Mouse (Mus musculus): ENCODE results near the gene Ccndbp1.
"Not testable (repeated sequence)": the region's sequence is repeated elsewhere in the genome, so short reads cannot be mapped to it uniquely, and the experiment has no call there.

Ccndbp1 gene

DNA sequence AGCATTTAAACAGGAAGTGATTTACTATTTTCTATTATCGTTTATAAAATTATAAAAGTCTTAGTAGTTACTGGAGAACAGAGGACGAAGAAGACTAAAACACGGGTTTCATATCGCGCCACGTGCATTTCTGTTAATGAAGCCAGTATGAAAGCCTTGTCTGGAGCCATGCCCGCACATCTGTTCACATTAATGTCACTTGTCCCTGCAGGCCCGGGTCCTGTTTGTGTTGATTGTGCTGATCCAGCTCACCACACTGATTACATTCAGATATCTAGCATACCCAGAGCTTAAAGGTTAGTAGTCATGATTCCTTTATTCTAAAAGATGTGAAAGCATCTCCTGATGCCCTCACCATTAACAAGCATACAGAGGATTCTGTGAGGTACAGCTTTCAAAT lies 9.3 kb upstream of the Ccndbp1 start:
- no peak for DNase-seq (ENCODE audit: low spot score in 2 of 2)

DNA sequence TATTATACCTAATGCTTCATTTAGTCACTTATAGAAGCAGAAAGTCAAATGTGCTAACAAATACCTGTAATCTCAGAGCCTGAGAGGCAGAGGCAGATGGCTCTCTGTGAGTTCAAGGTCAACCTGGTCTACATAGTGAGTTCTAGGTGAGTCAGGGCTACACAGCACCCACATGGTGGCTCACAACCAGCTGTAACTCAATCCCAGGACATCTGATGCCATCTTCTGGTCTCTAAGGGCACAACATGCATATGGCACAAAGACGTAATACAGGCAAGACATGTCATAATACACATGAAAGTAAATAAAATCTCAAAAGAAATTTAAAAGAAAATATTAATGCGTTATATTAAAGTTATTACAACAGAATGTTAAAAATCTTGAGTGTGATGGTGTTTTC lies 4.6 kb upstream of the Ccndbp1 start:
- DNase-seq (ENCODE audit: low spot score in 2 of 2): no peak

DNA sequence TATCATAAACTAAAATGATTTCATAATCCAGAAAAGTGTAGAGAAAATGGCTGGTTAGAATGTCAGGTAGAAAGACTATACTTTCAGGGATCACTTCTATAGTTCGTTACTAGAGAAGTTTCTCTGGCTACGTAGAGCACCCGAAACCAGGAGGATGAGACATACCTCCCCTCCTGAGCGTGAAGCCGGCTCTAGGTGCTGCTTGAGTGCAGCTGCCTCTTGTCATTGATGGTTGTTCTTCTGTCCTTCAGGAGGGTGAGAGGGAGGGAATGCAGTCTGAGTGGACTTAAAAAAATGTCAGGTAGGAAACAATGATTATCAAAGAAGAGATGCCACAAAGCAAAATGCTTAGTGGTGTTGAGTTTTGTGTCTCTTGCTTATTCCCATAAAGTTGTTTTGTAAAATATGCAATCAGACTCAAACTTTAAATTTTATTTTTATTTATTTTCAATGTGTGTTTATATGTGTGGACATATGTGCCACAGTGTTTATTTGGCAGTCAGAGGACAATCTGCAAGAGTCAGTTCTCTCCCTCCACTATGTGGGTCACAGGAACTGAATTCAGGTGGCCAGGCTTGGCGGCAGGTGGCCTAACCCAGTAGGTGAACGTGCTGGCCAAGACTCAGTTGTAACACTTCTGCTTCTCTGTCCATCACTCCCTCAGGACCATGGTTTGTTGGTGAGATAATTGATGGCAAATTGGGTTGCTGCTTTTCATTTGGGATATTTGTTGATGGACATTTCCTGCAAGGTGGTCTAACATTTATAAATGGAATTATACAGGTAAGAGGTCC lies 4.0 kb upstream of the Ccndbp1 start:
- no peak for DNase-seq (ENCODE audit: low spot score in 2 of 2)

DNA sequence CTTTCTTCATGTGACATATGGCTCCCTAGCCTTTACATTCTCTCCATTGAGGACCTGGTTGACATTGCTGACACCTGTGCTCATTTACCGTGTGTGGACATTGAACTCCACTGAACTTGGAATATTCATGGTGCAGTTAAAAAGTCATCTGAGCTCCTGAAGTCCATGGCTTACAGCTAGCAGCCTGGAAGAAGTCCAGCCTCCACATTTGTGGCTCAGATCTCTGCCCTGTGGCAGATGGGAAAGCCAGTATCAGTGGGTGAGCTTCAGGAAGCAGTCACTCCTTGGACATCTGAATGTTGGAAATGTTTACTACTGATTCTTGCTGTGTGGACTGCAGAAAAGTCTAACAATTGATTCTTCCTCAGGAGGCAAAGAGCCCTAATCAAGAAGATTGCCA lies 1.2 kb upstream of the Ccndbp1 start:
- no peak for DNase-seq (ENCODE audit: low spot score in 2 of 2)

DNA sequence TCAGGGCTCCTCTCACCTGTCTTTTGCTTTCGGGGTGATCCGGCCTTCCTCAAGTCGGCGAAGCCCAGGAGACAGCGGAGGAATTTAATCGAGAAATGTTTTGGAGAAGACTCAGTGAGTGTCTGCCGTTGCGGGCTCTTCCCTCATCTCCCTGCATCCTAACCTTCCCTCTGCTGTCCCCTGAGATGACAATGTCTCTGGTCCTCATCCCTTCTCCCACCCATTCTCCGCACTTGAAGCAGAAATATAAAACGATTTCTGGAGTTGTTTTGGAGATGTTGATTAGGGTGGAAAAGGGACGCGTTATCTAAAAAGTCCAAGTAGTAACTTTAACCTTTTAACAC lies 433 bp downstream of the Ccndbp1 start:
- no peak for DNase-seq (ENCODE audit: low spot score in 2 of 2)

DNA sequence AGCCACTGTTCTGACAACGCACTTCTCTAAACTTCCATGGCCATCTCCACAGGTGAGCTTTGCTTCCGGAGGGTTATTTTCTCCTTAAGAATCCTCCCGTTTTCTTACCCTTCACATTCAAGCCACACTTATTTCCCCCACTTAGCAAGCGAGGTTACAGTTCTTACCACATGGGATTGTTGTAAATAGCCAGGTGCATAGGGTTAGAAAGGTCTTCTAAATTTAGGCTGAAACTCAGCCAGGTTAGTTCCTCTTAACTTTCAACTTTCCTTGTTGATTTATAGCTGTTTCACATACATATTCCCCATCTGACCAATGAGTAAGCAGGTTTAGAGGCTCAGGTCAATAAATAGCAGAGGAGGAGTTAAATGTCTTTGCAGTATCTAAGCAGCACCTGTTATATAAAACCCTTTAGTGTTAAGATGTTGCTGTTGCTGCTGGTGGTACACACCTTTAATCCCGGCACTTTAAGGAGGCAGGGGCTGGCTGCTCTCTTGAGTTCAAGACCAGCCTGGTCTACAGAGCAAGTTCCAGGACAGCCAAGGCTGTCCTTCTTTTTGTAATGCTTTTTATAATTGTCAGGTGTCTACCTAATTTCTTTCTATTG lies 971 bp downstream of the Ccndbp1 start:
- DNase-seq (ENCODE audit: low spot score in 2 of 2): no peak

DNA sequence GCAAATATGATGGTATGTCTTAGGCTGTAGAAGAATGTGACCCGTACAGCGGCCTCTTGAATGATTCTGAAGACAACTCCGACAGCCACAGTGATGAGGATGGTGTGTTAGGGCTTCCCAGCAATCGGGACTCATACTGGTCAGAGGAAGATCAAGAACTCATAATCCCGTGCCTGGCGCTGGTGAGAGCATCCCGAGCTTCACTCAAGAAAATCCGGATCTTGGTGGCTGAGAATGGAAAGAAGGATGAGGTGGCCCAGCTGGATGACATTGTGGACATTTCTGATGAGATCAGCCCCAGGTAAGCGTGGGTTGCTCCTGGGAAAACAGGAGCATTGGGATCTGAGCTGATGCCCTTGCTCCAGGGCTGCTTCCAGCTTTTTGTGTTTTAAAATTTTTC lies 4.5 kb downstream of the Ccndbp1 start:
- no peak for DNase-seq (ENCODE audit: low spot score in 2 of 2)

GRCm38 (mm10) chr2:121015507-121015906 lies 7.3 kb downstream of the Ccndbp1 start:
- DNase-seq (ENCODE audit: low spot score in 2 of 2): no peak

DNA sequence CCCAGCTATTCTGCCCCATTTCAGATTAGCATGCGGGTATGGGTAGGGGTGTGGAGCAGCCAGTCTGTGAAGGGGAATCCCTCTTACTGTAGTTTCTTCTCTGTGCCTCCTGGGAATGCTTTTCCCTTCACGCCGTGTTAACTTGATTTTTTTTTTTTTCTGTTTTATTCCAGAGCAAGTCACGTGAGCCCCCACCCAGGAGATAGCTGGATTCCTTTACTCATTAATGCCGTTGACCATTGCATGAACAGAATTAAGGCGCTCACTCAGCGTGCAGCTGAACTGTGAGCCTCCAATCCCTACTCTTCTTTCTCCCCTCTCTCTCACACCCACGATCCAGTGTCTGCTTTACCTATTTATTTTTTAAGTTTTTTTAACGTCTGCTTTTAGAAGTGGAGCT lies 8.0 kb downstream of the Ccndbp1 start:
- DNase-seq (ENCODE audit: low spot score in 2 of 2): no peak

DNA sequence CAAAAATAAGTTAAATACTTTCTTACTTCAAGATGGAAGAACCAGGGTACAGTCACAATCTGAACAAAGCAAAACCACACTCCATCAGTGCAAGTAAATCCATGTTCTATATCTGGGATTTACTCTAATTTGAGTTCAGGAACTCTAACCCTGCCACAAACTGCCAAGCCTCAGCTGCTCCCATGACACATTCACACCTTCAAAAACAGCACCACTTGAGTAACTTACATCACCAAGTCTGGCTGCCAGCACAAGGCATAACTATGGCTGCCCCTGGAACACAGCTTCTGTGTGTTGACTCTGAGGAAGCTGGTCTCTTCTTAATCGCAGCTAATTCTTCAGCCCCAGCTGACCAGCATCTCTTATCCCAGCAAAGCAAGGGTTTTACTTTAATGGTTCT lies 8.9 kb downstream of the Ccndbp1 start:
- DNase-seq (ENCODE audit: low spot score in 2 of 2): no peak

GRCm38 (mm10) chr2:121022918-121023317 lies 14.7 kb downstream of the Ccndbp1 start:
- no peak for DNase-seq (ENCODE audit: low spot score in 2 of 2)

DNA sequence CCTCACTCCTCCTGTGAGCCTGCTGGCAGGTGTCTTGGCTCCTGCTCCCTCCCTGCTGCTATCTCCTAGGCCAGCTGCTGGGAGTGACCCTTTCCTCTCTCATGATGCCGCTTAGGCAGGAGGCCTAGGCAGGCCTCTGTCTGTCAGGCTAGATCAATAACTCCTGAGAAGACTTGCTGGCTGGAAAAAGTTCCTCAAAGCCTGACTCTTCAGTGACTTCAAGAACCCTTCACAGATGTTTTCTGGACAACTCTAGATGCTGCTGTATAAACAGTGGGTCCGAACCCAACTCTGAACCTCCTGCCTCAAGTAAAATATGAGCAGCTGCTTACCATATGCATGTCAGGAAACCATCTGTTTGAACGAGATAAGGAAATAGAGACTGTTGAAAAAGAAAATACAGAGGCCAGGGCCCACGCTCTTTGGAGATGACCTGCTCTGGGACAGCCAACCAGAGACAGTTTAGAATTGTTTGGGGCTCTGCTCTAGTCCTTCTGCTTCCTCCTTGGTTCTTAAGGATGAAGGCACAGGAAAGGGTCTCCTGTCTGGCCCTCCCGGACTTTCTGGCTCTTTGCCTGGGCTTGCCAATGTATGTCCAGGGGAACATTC lies 28.6 kb downstream of the Ccndbp1 start, which contains the start of gene Epb42:
Gene Epb42 (minus strand): TSS at position 340 of the 609 bp plus-strand sequence.
- no peak for DNase-seq (ENCODE audit: low spot score in 2 of 2)

DNA sequence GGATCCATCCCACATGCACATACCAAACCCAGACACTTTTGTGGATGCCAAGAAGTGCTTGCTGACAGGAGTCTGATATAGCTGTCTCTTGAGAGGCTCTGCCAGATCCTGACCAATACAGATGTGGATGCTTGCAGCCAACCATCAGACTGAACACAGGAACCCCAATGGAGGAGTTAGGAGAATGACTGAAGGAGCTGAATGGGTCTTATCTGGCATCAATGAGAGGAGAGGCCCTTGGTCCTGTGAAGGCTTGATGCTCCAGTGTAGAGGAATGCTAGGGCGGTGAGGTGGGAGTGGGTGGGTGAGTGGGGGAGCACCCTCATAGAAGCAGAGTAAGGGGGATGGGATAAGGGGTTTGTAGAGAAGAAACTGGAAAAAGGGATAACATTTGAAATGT lies 30.6 kb downstream of the Ccndbp1 start:
- DNase-seq (ENCODE audit: low spot score in 2 of 2): not testable (repeated sequence)

GRCm38 (mm10) chr2:121039382-121039781 lies 31.2 kb downstream of the Ccndbp1 start:
- no peak for DNase-seq (ENCODE audit: low spot score in 2 of 2)

GRCm38 (mm10) chr2:121041098-121041497 lies 32.9 kb downstream of the Ccndbp1 start:
- no peak for DNase-seq (ENCODE audit: low spot score in 2 of 2)

DNA sequence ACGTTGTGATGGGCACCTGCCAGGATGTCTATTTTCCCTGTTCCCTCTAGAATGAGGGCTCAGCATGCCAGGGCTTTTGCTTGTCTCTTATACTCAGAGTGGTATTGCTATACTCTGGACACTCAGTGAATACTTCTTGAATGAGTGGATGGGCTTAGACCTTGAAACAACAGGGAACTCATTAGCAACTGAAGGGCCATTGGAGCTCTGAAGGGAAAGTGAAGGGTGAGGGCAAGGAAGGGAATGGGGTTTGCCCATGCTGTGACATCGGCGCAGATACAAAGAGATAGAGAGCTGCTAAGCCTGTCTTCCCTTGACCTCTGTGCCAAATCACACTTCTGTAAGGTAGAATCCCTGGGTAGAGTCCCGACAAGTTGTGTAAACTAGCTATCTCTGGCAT lies 37.5 kb downstream of the Ccndbp1 start:
- DNase-seq (ENCODE audit: low spot score in 2 of 2): no peak

DNA sequence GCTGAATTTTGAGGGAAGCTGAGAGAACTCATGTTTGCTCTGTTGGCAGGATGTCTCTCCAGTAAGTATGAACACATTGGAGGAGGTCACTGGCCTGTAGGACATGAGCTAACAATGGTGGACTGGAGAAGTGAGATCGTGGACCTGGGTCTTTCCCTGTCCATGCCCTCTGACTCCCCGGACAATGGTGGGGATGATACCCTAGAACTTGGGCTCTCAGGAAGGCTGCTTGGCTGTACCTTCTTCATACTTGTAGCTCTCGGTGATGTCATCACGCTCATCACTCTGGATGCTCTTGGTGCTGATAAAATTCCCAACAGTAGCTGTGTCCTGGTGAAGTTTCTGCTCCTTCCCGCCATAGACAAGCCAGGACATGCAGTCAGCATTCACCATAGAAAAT lies 44.0 kb downstream of the Ccndbp1 start:
- no peak for DNase-seq (ENCODE audit: low spot score in 2 of 2)

DNA sequence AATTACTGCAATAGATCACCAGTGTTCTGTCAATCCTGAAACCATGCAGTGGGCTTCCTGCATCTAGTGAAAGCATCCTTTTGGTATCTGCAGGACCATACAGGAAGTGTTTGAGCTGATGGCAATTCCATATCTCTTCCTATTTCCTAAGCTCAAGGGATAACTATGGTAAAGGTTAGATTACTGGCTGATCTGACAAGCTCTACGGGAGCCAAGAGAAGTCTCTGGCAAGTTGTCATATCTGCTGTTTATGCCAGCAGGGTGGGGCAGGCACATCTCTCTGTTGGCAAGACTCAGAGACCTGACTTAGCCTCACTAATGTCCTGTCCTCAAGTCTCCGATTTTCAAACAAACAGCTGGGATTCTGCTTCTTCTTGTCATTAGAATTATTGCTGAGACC lies 45.9 kb downstream of the Ccndbp1 start:
- DNase-seq (ENCODE audit: low spot score in 2 of 2): no peak

GRCm38 (mm10) chr2:121055915-121056314 lies 47.7 kb downstream of the Ccndbp1 start:
- no peak for DNase-seq (ENCODE audit: low spot score in 2 of 2)

DNA sequence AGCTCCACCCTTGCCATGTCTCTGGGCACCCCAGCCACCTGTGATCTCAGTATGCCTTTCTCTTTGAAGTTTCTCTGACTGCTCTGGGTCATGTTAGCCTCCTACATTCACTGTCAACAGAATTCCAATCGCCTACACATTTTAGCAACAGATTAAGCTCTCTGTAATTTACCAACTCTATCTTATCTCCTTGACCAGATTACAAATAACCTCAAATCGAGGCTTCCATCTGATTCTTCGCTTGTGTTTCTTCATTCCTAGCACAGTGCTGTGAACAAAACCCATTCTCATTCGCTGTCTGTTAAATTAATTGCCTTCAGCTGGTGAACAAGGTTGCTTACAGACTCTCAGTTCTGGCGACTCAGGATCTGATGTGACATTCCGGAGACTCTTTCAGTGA lies 49.8 kb downstream of the Ccndbp1 start:
- DNase-seq (ENCODE audit: low spot score in 2 of 2): no peak

- no peak for DNase-seq (ENCODE audit: low spot score in 2 of 2)
Observed at GRCm38 (mm10) chr2:121061315-121061714, 53.1 kb downstream of the Ccndbp1 start.

Data from natural killer cell, adult 2 months (primary cell).